Mouse (Mus musculus) liver, embryonic 12.5 days (tissue): ENCODE results near the gene Atp13a5. TPM values are rescaled to one million over a fixed set of nuclear protein-coding genes. Genes with fewer than 3 reads are reported as not detected.

Source experiments
- ATAC-seq: fragments of 200-750 bp; cut with Nextera tagmentation; 2 replicates; pipeline ENCODE4 v1.8.0; 2017; ENCODE audit warnings: moderate number of reproducible peaks, mild to moderate bottlenecking, moderate library complexity
- H3K27ac ChIP-seq: fragments of 300-500 bp; sonication (generic); 2 replicates; pipeline ENCODE4 v1.5.1; 2016; ENCODE audit warnings: mild to moderate bottlenecking
- H3K27me3 ChIP-seq: fragments of 300-500 bp; sonication (generic); replicated peaks from 2 replicates; pipeline ENCODE4 v1.6.1; 2016; ENCODE audit warnings: mild to moderate bottlenecking, moderate library complexity
- H3K36me3 ChIP-seq: fragments of 300-500 bp; sonication (generic); 2 replicates; pipeline ENCODE4 v1.6.1; 2016; ENCODE audit warnings: mild to moderate bottlenecking, moderate library complexity
- H3K4me1 ChIP-seq: fragments of 300-500 bp; sonication (generic); 2 replicates; pipeline ENCODE4 v1.6.1; 2016
- H3K4me2 ChIP-seq: fragments of 300-500 bp; sonication (generic); 2 replicates; pipeline ENCODE4 v1.6.1; 2016; ENCODE audit warnings: mild to moderate bottlenecking, moderate library complexity
- H3K4me3 ChIP-seq: fragments of 300-500 bp; sonication (generic); 2 replicates; pipeline ENCODE4 v1.5.1; 2016; ENCODE audit warnings: mild to moderate bottlenecking, moderate library complexity
- H3K9ac ChIP-seq: fragments of 300-500 bp; sonication (generic); 2 replicates; pipeline ENCODE4 v1.6.1; 2016; ENCODE audit warnings: mild to moderate bottlenecking, moderate library complexity
- H3K9me3 ChIP-seq: fragments of 300-500 bp; sonication (generic); replicated peaks from 2 replicates; pipeline ENCODE4 v1.6.1; 2016; ENCODE audit warnings: mild to moderate bottlenecking, moderate library complexity
- WGBS: fragments of 180-500 bp; shearing (Covaris S2); methylation state at CpG from one replicate; pipeline ENCODE4 v1.1.7; 2016; ENCODE audit not compliant: insufficient replicate concordance; 5-methylcytosine and 5-hydroxymethylcytosine counted together
- polyA plus RNA-seq: library from polyadenylated mRNA; unstranded; fragments of >200 nt; fragmentation: Nextera tagmentation; extraction: Ambion mirVana; gene quantifications from 2 replicates; pipeline ENCODE4 v1.2.1, GENCODE M21; 2016

Atp13a5 gene
- polyA plus RNA-seq, 1 experiment from 2014 or later = not detected

DNA sequence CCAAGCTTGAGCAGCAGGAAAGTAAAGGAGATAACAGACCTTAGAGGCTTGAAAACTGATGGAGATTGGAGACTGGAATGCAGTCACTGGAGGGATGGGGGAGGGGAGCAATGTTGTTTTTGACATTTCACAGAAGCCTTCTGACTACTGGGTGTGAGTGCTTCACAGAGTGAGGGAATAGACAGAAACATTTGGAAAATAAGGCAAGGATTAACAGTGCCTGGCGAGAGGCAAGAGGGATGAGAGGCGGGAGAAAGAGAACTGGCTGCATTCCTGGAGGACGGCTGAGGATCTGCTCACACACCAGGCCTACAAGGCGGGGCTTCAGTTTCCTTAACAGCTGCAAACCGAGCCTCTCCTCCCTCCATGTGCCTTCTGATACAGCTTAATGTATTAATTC, 180.1 kb downstream of the Atp13a5 start:
- WGBS = 18% methylated on average over 5 of the region's 5 CpGs
- Histone ChIP-seq H3K27ac (no peak overlapping the region), H3K9ac (no peak overlapping the region), H3K9me3 (no peaks in the 10 kb centered on the region), H3K36me3 (no peaks in the 10 kb centered on the region), H3K4me2 (no peak overlapping the region), H3K4me3 (no peak overlapping the region), H3K4me1 (no peaks in the 10 kb centered on the region), H3K27me3 (no peaks in the 10 kb centered on the region)
- no peak for ATAC-seq

DNA sequence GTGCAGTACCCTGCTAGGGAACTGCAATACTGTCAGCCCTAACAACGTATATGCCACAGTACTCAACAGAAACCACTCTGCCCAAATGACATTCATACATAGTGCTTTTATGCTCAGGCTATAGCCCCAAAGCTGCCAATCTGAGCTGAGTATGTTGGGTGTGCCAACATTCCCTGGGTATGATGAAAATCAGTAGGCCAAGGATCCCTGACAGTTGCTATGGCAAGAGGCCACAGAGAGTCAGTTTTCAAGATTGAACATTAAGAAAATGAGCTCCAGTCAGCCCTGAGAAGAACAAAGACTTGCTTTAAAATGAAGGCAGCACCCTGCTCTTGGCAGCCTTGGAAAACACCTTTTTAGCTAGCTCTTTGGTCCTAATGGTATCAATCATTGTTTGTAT, 183.4 kb downstream of the Atp13a5 start:
- H3K9ac ChIP-seq = no peak overlapping the region
- H3K9me3 ChIP-seq = no peaks in the 10 kb centered on the region
- H3K27ac ChIP-seq = no peak overlapping the region
- 63% methylated on average over 1 of the region's 1 CpGs for WGBS
- no peak for ATAC-seq
- H3K4me1 ChIP-seq = no peaks in the 10 kb centered on the region
- no peaks in the 10 kb centered on the region for H3K27me3 ChIP-seq
- no peak overlapping the region for H3K4me2 ChIP-seq
- H3K36me3 ChIP-seq = no peaks in the 10 kb centered on the region
- H3K4me3 ChIP-seq = no peak overlapping the region

DNA sequence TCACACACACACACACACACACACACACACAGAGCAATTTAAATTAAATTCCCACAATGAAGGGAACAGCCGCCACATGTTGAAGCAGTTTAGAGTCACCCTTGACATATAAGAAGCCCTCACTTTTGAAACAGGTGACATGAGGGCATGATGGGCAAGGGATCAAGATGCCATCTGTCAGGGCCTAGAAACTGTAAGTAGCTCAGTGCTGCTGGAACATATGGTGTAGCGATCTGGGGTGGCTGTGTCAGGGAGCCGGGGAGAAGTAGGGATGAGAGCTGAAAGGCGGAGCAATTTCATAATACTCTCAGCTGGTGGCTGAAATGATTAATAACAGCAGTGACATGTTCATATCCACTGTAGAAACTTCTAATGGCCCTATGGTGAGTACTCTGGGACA, 184.6 kb downstream of the Atp13a5 start:
- Histone ChIP-seq H3K4me1 (no peaks in the 10 kb centered on the region), H3K9me3 (no peaks in the 10 kb centered on the region), H3K4me3 (no peak overlapping the region), H3K9ac (no peak overlapping the region), H3K36me3 (no peaks in the 10 kb centered on the region), H3K27me3 (no peaks in the 10 kb centered on the region), H3K27ac (no peak overlapping the region), H3K4me2 (no peak overlapping the region)
- WGBS = 76% methylated on average over 4 of the region's 4 CpGs
- no peak for ATAC-seq

DNA sequence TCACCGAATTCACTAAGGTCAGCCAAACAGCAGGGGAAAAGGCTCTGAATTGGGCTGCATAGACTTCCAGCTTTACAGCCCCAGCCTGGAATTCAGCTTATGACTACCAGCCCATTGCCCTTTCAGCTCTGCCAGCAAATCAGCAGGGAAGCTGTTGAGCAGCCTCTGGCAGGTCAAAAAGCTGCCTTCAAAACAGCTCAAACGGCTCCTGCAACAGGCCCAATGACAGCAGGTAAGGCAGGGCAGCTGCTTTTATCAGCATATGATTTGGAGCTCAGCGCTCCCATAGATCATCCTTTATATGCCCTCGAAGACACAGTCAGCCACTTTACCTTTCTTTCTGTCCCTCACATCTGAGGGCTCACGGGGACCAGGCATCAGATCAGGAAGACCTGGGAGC, 185.6 kb downstream of the Atp13a5 start:
- H3K4me1 ChIP-seq = no peaks in the 10 kb centered on the region
- no peak overlapping the region for H3K27ac ChIP-seq
- no peaks in the 10 kb centered on the region for H3K27me3 ChIP-seq
- H3K4me2 ChIP-seq = no peak overlapping the region
- H3K9ac ChIP-seq = no peak overlapping the region
- no peak for ATAC-seq
- 14% methylated on average over 5 of the region's 5 CpGs for WGBS
- no peaks in the 10 kb centered on the region for H3K9me3 ChIP-seq
- no peak overlapping the region for H3K4me3 ChIP-seq
- no peaks in the 10 kb centered on the region for H3K36me3 ChIP-seq

Other genes with a start within 250 kb of the Atp13a5 start
- 0.10 and 0.14 TPM in 2 replicates for gene Hrasls, start 169.0 kb downstream of the Atp13a5 start, polyA plus RNA-seq
- 0.05 TPM in 1 of 2 replicates, not detected in the other for gene Atp13a4, start 166.1 kb upstream of the Atp13a5 start, polyA plus RNA-seq
- gene Opa1, start 200.6 kb upstream of the Atp13a5 start, polyA plus RNA-seq = 33.1 and 33.9 TPM in 2 replicates